Mouse (Mus musculus) hindbrain, embryonic 16.5 days (tissue): ENCODE measurements around the gene Mkln1. TPM values are rescaled to one million over a fixed set of nuclear protein-coding genes. Genes with fewer than 3 reads are reported as not detected.

ENCODE experiments used
- ATAC-seq: fragments of 200-750 bp; cut with Nextera tagmentation; 2 replicates; pipeline ENCODE4 v1.8.0; 2017; ENCODE audit warnings: moderate TSS enrichment, moderate library complexity
- H3K27ac ChIP-seq: fragments of 300-500 bp; sonication (generic); 2 replicates; pipeline ENCODE4 v1.5.1; 2014; ENCODE audit warnings: low read depth, mild to moderate bottlenecking, control low read depth, low read length, moderate library complexity
- H3K27me3 ChIP-seq: fragments of 300-500 bp; sonication (generic); replicated peaks from 2 replicates; pipeline ENCODE4 v1.6.1; 2014; ENCODE audit warnings: low read length; ENCODE audit not compliant: control insufficient read depth, insufficient read depth
- H3K36me3 ChIP-seq: fragments of 300-500 bp; sonication (generic); 2 replicates; pipeline ENCODE4 v1.6.1; 2014; ENCODE audit warnings: mild to moderate bottlenecking, low read length, moderate library complexity, mixed read lengths; ENCODE audit not compliant: control insufficient read depth, insufficient read depth
- H3K4me1 ChIP-seq: fragments of 300-500 bp; sonication (generic); 2 replicates; pipeline ENCODE4 v1.6.1; 2014; ENCODE audit warnings: low read depth, low read length; ENCODE audit not compliant: control insufficient read depth, insufficient read depth
- H3K4me2 ChIP-seq: fragments of 300-500 bp; sonication (generic); 2 replicates; pipeline ENCODE4 v1.6.1; 2014; ENCODE audit warnings: mild to moderate bottlenecking, low read length, control low read depth, moderate library complexity
- H3K4me3 ChIP-seq: fragments of 300-500 bp; sonication (generic); 2 replicates; pipeline ENCODE4 v1.5.1; 2014; ENCODE audit warnings: mild to moderate bottlenecking, low read length, control low read depth, moderate library complexity
- H3K9ac ChIP-seq: fragments of 300-500 bp; sonication (generic); 2 replicates; pipeline ENCODE4 v1.6.1; 2014; ENCODE audit warnings: low read depth, mild to moderate bottlenecking, control low read depth, low read length, moderate library complexity
- H3K9me3 ChIP-seq: fragments of 300-500 bp; sonication (generic); 2 replicates; pipeline ENCODE4 v1.6.1; 2014; ENCODE audit warnings: mild to moderate bottlenecking, low read length, moderate library complexity; ENCODE audit not compliant: control insufficient read depth
- WGBS: fragments of 180-500 bp; shearing (Covaris S2); extraction: QIAGEN DNeasy Blood & Tissue Kit; methylation state at CpG from one replicate; pipeline ENCODE4 v1.1.7; 2014; 5-methylcytosine and 5-hydroxymethylcytosine counted together
- polyA plus RNA-seq: library from polyadenylated mRNA; unstranded; fragments of >200 nt; fragmentation: Nextera tagmentation; extraction: Ambion mirVana; gene quantifications from 2 replicates; pipeline ENCODE4 v1.2.1, GENCODE M21; 2015

The Mkln1 gene
- polyA plus RNA-seq, 1 experiment from 2014 or later, result 119 TPM

- Histone ChIP-seq H3K9ac (no peak overlapping the region), H3K27me3 (no peaks in the 10 kb centered on the region), H3K4me3 (no peak overlapping the region), H3K27ac (no peak overlapping the region), H3K9me3 (no peaks in the 10 kb centered on the region), H3K36me3 (no peaks in the 10 kb centered on the region), H3K4me2 (no peak overlapping the region), H3K4me1 (peaks cover 22% of the 10 kb centered on the region)
- 82% methylated on average over 4 of the region's 4 CpGs for WGBS
- no peak for ATAC-seq
Observed at GRCm38 (mm10) chr6:31396118-31396517, 2.4 kb upstream of the Mkln1 start.

GRCm38 (mm10) chr6:31397308-31397707, 1.2 kb upstream of the Mkln1 start:
- Histone ChIP-seq H3K27me3 (no peaks in the 10 kb centered on the region), H3K9ac (no peak overlapping the region), H3K9me3 (no peaks in the 10 kb centered on the region), H3K4me1 (peaks cover 26% of the 10 kb centered on the region), H3K4me3 (no peak overlapping the region), H3K4me2 (no peak overlapping the region), H3K36me3 (no peaks in the 10 kb centered on the region), H3K27ac (no peak overlapping the region)
- ATAC-seq, result no peak

- Histone ChIP-seq H3K4me3 (peak overlapping the region; percentile 98), H3K4me1 (peaks cover 26% of the 10 kb centered on the region), H3K27ac (peak overlapping the region; percentile 94), H3K4me2 (peak overlapping the region; percentile 60), H3K9ac (peak overlapping the region; percentile 98), H3K27me3 (no peaks in the 10 kb centered on the region), H3K36me3 (no peaks in the 10 kb centered on the region), H3K9me3 (no peaks in the 10 kb centered on the region)
- 57% methylated on average over 10 of the region's 10 CpGs for WGBS
- ATAC-seq, result no peak
Observed at GRCm38 (mm10) chr6:31397775-31398430, 632 bp upstream of the Mkln1 start.

GRCm38 (mm10) chr6:31399206-31399549, 643 bp downstream of the Mkln1 start:
- Histone ChIP-seq H3K36me3 (no peaks in the 10 kb centered on the region), H3K27ac (peak overlapping the region; percentile 94), H3K4me2 (peak overlapping the region; percentile 98), H3K4me1 (peaks cover 26% of the 10 kb centered on the region), H3K4me3 (peak overlapping the region; percentile 98), H3K27me3 (no peaks in the 10 kb centered on the region), H3K9ac (peak overlapping the region; percentile 98), H3K9me3 (no peaks in the 10 kb centered on the region)
- peak; percentile 43; the same call in 1 of the 2 replicates for ATAC-seq
- WGBS, result under 1% methylated on average over 28 of the region's 28 CpGs

GRCm38 (mm10) chr6:31399566-31399965, 1.0 kb downstream of the Mkln1 start:
- no peak for ATAC-seq
- Histone ChIP-seq H3K9ac (peak overlapping the region; percentile 98), H3K27ac (peak overlapping the region; percentile 94), H3K4me3 (peak overlapping the region; percentile 98), H3K4me2 (peak overlapping the region; percentile 98), H3K4me1 (peaks cover 26% of the 10 kb centered on the region), H3K9me3 (no peaks in the 10 kb centered on the region), H3K27me3 (no peaks in the 10 kb centered on the region), H3K36me3 (no peaks in the 10 kb centered on the region)
- WGBS, result under 1% methylated on average over 13 of the region's 13 CpGs

- no peak for ATAC-seq
- H3K27me3 ChIP-seq, result no peaks in the 10 kb centered on the region
- H3K36me3 ChIP-seq, result no peaks in the 10 kb centered on the region
- 49% methylated on average over 1 of the region's 1 CpGs for WGBS
- H3K9ac ChIP-seq, result no peak overlapping the region
- peaks cover 4% of the 10 kb centered on the region for H3K4me1 ChIP-seq
- no peak overlapping the region for H3K27ac ChIP-seq
- H3K4me2 ChIP-seq, result no peak overlapping the region
- no peaks in the 10 kb centered on the region for H3K9me3 ChIP-seq
- no peak overlapping the region for H3K4me3 ChIP-seq
Observed at GRCm38 (mm10) chr6:31411017-31411416, 12.5 kb downstream of the Mkln1 start.

GRCm38 (mm10) chr6:31412487-31412886, 14.0 kb downstream of the Mkln1 start:
- Histone ChIP-seq H3K9ac (no peak overlapping the region), H3K27me3 (no peaks in the 10 kb centered on the region), H3K9me3 (no peaks in the 10 kb centered on the region), H3K36me3 (no peaks in the 10 kb centered on the region), H3K27ac (no peak overlapping the region), H3K4me2 (no peak overlapping the region), H3K4me3 (no peak overlapping the region), H3K4me1 (peaks cover 4% of the 10 kb centered on the region)
- ATAC-seq, result peak; percentile 76; the same call in 1 of the 2 replicates

GRCm38 (mm10) chr6:31413556-31413955, 15.0 kb downstream of the Mkln1 start:
- Histone ChIP-seq H3K4me2 (no peak overlapping the region), H3K9ac (no peak overlapping the region), H3K4me3 (no peak overlapping the region), H3K4me1 (peaks cover 4% of the 10 kb centered on the region), H3K9me3 (no peaks in the 10 kb centered on the region), H3K27ac (no peak overlapping the region), H3K27me3 (no peaks in the 10 kb centered on the region), H3K36me3 (no peaks in the 10 kb centered on the region)
- ATAC-seq, result no peak

GRCm38 (mm10) chr6:31414303-31414702, 15.8 kb downstream of the Mkln1 start:
- WGBS, result 27% methylated on average over 1 of the region's 1 CpGs

GRCm38 (mm10) chr6:31425428-31425827, 26.9 kb downstream of the Mkln1 start:
- no peak overlapping the region for H3K4me3 ChIP-seq
- no peak overlapping the region for H3K9ac ChIP-seq
- 95% methylated on average over 3 of the region's 3 CpGs for WGBS
- no peak overlapping the region for H3K27ac ChIP-seq
- H3K27me3 ChIP-seq, result no peaks in the 10 kb centered on the region
- H3K4me2 ChIP-seq, result no peak overlapping the region
- no peaks in the 10 kb centered on the region for H3K4me1 ChIP-seq
- ATAC-seq, result no peak
- no peaks in the 10 kb centered on the region for H3K9me3 ChIP-seq
- no peaks in the 10 kb centered on the region for H3K36me3 ChIP-seq

More at GRCm38 (mm10) chr6:31414303-31414702, 15.8 kb downstream of the Mkln1 start:
- Histone ChIP-seq H3K36me3 (no peaks in the 10 kb centered on the region), H3K27me3 (no peaks in the 10 kb centered on the region), H3K27ac (no peak overlapping the region), H3K4me2 (no peak overlapping the region), H3K4me3 (no peak overlapping the region), H3K4me1 (peaks cover 4% of the 10 kb centered on the region), H3K9me3 (no peaks in the 10 kb centered on the region), H3K9ac (no peak overlapping the region)
- ATAC-seq, result no peak
